Mouse (Mus musculus): ENCODE measurements around the gene Rgs17. TPM values are rescaled to one million over a fixed set of nuclear protein-coding genes. Genes with fewer than 3 reads are reported as not detected.
"Not testable (repeated sequence)": the region's sequence is repeated elsewhere in the genome, so short reads cannot be mapped to it uniquely, and the experiment has no call there.

Gene Rgs17
- under 1 TPM in 1 of 2 experiments, not detected in 1; 0.19 TPM for polyA plus RNA-seq (2017; shearing (Covaris generic))

- ATAC-seq: no peak
These were observed at the start of gene Rgs17 for GRCm38 (mm10) chr10:5922294-5922828. Gene Rgs17 (minus strand): TSS chr10:5922400.

GRCm38 (mm10) chr10:5967655-5968054, 45.5 kb upstream of the Rgs17 start:
- no peak for ATAC-seq

DNA sequence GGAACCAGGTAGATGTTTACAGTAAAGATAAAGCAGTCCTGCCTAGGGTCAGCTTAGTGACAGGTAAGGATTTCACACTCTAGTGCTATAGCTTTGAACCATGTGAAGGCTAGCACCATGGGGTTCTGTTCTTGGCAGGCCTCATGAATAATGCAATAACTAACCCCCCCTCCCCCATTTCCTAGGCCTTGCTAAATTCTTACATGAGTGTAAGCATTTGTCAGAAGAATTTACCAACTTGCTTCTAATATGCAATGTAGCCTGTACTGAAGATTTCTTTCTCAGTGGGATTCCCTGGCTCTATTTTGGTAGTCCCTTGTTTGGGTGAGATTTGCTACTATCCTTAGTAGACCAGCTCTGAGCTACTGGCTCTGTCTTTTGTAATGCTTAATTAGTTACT, 31.6 kb upstream of the Rgs17 start:
- not testable (repeated sequence) for ATAC-seq

- ATAC-seq: no peak
These were observed 2.1 kb upstream of the Rgs17 start for GRCm38 (mm10) chr10:5924261-5924660.

DNA sequence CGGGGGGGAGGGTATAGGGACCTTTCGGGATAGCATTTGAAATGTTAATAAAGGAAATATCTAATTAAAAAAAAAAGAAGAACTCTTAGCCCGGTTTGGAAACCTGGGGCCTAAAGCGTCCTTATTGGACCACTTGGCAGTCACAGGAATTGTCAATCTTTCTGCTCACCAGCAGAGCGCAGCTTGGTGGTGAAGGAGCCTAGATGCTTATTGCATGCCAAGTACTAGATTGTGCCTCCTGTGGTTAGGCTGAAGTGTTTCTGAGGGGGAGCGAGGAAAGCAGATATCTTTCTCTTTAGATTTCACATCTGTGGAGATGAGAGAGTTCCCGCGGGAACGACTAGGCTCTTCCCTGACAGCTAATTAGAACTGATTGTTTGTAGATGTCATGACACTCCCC, 896 bp upstream of the Rgs17 start:
- no peak for ATAC-seq

GRCm38 (mm10) chr10:5921771-5922170, 429 bp downstream of the Rgs17 start:
- no peak for ATAC-seq

DNA sequence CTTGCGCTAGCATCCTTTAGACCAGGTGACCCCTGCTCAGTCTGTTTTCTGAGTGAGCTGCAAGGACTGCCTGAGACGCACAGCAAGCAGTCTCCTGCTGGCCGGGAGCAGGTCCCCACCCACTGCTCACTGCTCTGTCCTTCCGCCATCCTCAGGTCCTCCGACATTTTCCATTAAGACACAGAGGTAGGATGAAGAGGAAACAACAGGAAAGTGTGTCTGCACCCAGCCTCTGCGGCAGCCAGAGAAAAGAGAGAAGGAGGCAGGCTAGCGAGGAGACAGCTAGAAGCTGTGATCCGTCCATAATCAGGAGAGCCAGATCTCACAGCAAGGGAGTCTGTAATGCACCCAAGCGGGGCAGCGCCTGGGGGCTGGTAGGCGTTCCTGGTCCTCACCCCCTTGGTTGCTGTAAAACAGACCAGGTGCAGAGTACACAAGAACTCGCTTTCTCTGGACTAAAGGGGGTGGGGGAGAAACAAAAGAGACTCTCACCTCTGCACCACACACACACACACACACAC, 1.1 kb downstream of the Rgs17 start:
- no peak for ATAC-seq

DNA sequence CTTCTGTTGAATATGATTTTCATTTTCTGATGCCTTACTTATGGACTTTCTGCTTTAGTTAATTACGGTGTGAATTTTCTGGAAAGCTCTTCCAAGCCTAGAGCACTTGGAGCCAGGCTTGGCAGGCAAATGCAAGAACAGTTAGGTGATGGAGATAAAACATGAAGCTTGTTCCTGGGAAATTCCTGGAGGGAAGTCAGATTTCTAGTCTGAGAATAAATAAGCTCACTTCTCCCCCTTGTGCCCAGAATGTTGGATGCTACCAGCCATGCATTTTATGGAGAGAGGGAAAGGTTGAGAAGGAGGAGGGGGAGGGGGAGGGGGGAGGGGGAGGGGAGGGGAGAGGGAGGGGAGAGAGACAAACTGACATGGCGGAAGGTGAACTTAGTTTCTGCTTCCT, 17.8 kb downstream of the Rgs17 start:
- no peak for ATAC-seq

- no peak for ATAC-seq
These were observed 20.4 kb downstream of the Rgs17 start for GRCm38 (mm10) chr10:5901777-5902176.

DNA sequence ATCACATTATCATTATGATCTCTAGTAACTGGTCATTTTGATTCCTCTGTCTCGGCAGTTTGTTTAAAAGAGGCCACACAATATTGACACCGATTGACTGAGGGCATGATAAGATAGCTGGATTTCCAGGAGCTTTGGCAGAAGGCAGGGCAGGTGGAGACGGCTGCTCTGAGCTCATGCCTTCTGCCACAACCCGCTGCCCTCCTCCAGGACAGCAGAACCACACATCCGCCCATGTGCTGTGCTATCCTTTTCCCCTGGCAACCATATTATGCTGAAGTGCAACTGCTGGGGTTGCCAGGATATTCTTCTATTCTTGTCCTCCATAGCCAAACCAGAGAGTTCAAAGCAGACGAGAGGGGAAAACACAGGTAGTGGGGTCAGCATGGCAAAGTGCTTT, 21.5 kb downstream of the Rgs17 start:
- ATAC-seq: no peak

DNA sequence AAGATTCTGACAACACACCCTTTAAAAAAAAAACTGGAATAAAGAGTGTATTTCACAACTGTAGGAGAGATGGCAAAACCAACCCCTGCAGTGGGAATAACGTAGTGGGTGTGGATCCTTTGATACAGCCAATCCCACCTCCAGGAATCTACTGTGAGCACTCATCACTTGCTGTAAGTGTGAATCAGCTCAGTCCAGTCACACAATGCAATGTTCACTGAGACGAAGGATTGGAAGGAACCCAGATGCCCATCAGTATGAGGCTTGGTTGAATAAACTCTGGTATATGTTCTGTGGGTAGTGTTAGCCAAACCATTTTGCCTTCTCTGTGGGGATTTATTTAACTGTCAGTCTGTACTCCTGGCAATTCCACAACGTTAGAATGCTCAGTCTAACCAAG, 45.1 kb downstream of the Rgs17 start:
- ATAC-seq: no peak

- no peak for ATAC-seq
These were observed 51.1 kb downstream of the Rgs17 start for GRCm38 (mm10) chr10:5871081-5871480.

- ATAC-seq: no peak
These were observed 54.1 kb downstream of the Rgs17 start for GRCm38 (mm10) chr10:5867981-5868552.

- ATAC-seq: no peak
These were observed 56.2 kb downstream of the Rgs17 start for GRCm38 (mm10) chr10:5865996-5866395.

DNA sequence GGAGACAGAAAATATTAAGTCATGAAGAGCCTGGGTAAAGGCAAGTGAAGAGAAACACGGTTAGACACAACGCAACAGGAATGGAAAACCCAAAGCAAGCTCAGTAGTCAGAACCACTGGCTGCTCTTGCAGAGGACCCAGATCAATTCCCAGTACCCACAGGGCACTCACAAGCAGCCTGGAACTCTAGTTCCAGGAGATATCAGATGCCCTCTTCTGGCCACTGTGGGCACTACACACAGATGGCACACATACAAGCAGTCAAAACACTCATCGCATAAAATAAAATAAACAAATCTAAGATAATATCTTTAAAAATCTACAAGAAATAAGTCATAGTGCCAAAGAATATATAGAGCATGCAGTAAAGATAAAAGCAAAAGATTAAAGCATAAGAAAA, 59.5 kb downstream of the Rgs17 start:
- no peak for ATAC-seq

- no peak for ATAC-seq
These were observed 61.4 kb downstream of the Rgs17 start for GRCm38 (mm10) chr10:5860849-5861248.

DNA sequence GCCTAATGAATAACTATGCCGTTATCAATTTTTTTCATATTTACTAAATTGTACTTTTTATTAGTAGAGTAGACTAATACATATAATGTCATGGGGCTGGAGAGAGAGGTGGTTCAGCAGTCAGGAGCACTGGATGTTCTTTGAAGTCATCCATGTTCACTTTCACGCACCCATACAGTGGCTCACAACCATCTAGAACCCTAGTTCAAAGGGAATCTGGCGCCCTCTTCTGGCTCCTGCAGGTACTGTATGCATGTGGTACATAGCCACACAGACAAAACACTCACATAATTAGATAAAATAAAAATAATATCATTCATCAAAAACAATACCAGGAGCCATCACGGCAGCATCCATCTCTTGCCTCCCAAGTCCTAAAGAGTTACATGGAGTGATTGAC, 62.5 kb downstream of the Rgs17 start:
- no peak for ATAC-seq

GRCm38 (mm10) chr10:5857996-5858549, 64.1 kb downstream of the Rgs17 start:
- ATAC-seq: no peak

DNA sequence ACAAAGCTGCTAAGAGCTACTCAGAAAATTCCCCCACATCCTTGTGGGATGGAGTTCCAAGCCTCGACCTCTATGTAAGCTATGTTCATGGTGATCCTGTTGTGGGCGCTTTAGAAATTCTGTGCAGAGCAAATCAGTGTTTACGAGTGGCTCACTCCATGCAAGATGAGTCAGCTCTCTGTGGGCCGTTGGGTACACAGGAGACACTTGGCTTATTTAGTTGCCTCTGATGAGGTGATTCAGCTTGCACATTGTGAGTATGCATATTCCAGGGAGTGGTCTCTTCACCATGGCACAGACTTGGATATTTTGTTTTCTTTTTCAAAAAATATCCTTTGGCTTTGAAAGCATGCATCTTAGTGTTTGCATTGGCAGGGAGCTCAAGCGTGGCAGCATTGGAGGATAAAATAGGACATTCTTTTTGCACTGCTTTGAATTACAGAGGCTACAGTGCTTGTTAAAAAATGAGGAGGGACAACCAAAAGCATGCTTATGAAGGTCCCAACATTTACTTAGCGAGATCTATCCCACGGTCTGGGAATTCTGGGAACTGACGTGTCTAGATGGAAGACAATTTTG, 68.8 kb downstream of the Rgs17 start:
- no peak for ATAC-seq

DNA sequence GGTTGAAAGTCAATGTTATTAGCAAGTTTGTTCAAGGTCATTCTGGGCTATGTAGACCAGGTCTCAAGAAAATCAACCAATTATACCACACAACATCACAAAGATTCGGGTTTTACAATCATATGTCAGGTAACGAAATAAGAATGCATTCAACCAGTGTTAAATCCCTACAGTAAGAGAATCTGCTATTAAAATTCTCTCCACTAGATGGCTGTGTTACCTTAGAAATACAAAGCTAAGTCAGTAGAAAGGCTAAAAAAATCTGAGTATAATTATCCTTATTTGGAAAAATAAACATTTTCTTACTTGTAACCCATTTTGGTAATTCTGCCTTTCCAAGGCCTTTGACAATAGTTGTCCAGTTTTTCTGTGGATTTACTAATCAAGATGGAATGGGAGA, 75.3 kb downstream of the Rgs17 start:
- peak; percentile 45 for ATAC-seq

- ATAC-seq: peak; percentile 76
These were observed 80.8 kb downstream of the Rgs17 start for GRCm38 (mm10) chr10:5841369-5841768.

DNA sequence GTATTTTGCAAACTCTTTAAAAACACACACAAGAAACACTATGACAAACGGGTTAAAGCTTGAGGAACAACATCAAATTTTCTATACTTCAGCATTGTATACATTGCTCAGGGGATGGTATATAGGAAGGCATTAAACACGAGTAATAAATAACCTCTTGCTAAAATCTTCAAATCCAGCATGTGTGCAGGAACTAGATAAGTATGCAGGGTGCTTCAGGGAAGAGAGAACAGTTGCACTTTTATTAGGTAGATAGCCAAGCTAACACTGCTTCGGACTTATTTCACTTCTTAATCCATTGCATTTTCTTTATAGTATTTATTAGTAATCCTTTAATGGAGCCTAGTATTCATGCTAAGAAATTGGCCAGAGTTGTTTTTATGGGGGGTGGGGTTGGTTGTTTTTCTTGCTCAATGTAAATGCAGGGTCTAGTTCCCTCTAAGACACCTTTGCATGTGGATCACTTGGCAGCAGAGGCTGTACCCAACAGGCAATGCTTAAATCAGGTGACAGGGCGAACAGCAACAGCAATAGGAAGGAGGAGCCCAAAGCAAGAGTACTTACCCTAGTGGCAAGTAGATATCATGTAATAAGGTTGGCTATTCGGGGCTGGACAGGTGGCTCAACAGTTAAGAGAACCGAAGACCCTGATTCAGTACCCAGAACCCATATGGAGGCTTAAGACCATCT, 95.7 kb downstream of the Rgs17 start:
- no peak for ATAC-seq

GRCm38 (mm10) chr10:5824779-5825178, 97.4 kb downstream of the Rgs17 start:
- ATAC-seq: peak; percentile 44
